Mouse (Mus musculus) B cell, adult 2 months (primary cell): Measurements from ENCODE around the gene Kdm7a.

Experiments used
- DNase-seq, 2 experiments: peaks; one replicate each; pipeline ENCODE4 v3.0.0; 2022

Kdm7a gene

GRCm38 (mm10) chr6:39206581-39207461, at the start of gene Kdm7a:
TSS of gene Kdm7a (minus strand) at chr6:39206789.
- DNase-seq, result peak; percentile 83 to 88

GRCm38 (mm10) chr6:39255271-39255670, 48.7 kb upstream of the Kdm7a start:
- no peak for DNase-seq

GRCm38 (mm10) chr6:39250055-39250454, 43.5 kb upstream of the Kdm7a start:
- no peak for DNase-seq

GRCm38 (mm10) chr6:39249176-39249770, 42.7 kb upstream of the Kdm7a start:
- DNase-seq, result no peak

- no peak for DNase-seq
These were observed 37.5 kb upstream of the Kdm7a start for GRCm38 (mm10) chr6:39244066-39244465.

- no peak for DNase-seq
These were observed 36.9 kb upstream of the Kdm7a start for GRCm38 (mm10) chr6:39243511-39243961.

GRCm38 (mm10) chr6:39242718-39243471, 36.3 kb upstream of the Kdm7a start:
- no peak for DNase-seq

GRCm38 (mm10) chr6:39241421-39241891, 34.9 kb upstream of the Kdm7a start:
- peak; percentile 45 to 48 for DNase-seq

GRCm38 (mm10) chr6:39240956-39241355, 34.4 kb upstream of the Kdm7a start:
- no peak for DNase-seq

- DNase-seq, result no peak
These were observed 31.3 kb upstream of the Kdm7a start for GRCm38 (mm10) chr6:39237887-39238286.

- DNase-seq, result peak in 1 of 2 experiments; percentile 21
These were observed 26.0 kb upstream of the Kdm7a start for GRCm38 (mm10) chr6:39232617-39233016.

GRCm38 (mm10) chr6:39230664-39231063, 24.1 kb upstream of the Kdm7a start:
- DNase-seq, result peak; percentile 49 to 52

GRCm38 (mm10) chr6:39226610-39226955, 20.0 kb upstream of the Kdm7a start:
- DNase-seq, result no peak

- DNase-seq, result no peak
These were observed 19.5 kb upstream of the Kdm7a start for GRCm38 (mm10) chr6:39225876-39226609.

- no peak for DNase-seq
These were observed 16.8 kb upstream of the Kdm7a start for GRCm38 (mm10) chr6:39223328-39223885.

GRCm38 (mm10) chr6:39222487-39222886, 15.9 kb upstream of the Kdm7a start:
- DNase-seq, result no peak

- DNase-seq, result no peak
These were observed 11.4 kb upstream of the Kdm7a start for GRCm38 (mm10) chr6:39217961-39218360.

GRCm38 (mm10) chr6:39217138-39217537, 10.5 kb upstream of the Kdm7a start:
- no peak for DNase-seq

GRCm38 (mm10) chr6:39214949-39215606, 8.5 kb upstream of the Kdm7a start:
- no peak for DNase-seq

- DNase-seq, result no peak
These were observed 3.1 kb upstream of the Kdm7a start for GRCm38 (mm10) chr6:39209677-39210076.

- peak; percentile 32 to 34 for DNase-seq
These were observed 1.6 kb upstream of the Kdm7a start for GRCm38 (mm10) chr6:39208181-39208580.
